Mouse (Mus musculus): ENCODE results near the gene Nectin4. TPM values are rescaled to one million over a fixed set of nuclear protein-coding genes. Genes with fewer than 3 reads are reported as not detected.
"Not testable (repeated sequence)": the region's sequence is repeated elsewhere in the genome, so short reads cannot be mapped to it uniquely, and the experiment has no call there.

The Nectin4 gene
- under 1 TPM in 1 of 2 experiments, not detected in 1; 0.22 TPM for total RNA-seq (2021)

- intact Hi-C loops (cut with DNase I): no loop called here
- no peak for DNase-seq
Observed at GRCm38 (mm10) chr1:171369845-171370556, at the start of gene Nectin4. TSS of gene Nectin4 (plus strand) at chr1:171370099.

GRCm38 (mm10) chr1:171320151-171320550 lies 49.7 kb upstream of the Nectin4 start:
- intact Hi-C loops (cut with DNase I): loop anchor here (2.0 kb wide), 1 partner anchor 61 kb away; no protein-coding TSS in a partner anchor
- no peak for DNase-seq

GRCm38 (mm10) chr1:171321415-171321814 lies 48.5 kb upstream of the Nectin4 start:
- intact Hi-C loops (cut with DNase I): loop anchor here (1.0 to 2.0 kb wide), 2 partner anchors 36 to 59 kb away; no protein-coding TSS in a partner anchor
- DNase-seq: peak in 1 of 2 experiments; percentile 51

GRCm38 (mm10) chr1:171322012-171322411 lies 47.9 kb upstream of the Nectin4 start:
- DNase-seq: no peak
- intact Hi-C loops (cut with DNase I): no loop called here

- intact Hi-C loops (cut with DNase I): no loop called here
Observed at GRCm38 (mm10) chr1:171325571-171325970, 44.3 kb upstream of the Nectin4 start.

GRCm38 (mm10) chr1:171326588-171326987 lies 43.3 kb upstream of the Nectin4 start:
- intact Hi-C loops (cut with DNase I): not testable (repeated sequence)

More at GRCm38 (mm10) chr1:171325571-171325970, 44.3 kb upstream of the Nectin4 start:
- no peak for DNase-seq

GRCm38 (mm10) chr1:171328244-171328643 lies 41.7 kb upstream of the Nectin4 start:
- peak in 1 of 2 experiments; percentile 27 for DNase-seq
- intact Hi-C loops (cut with DNase I): loop anchor here (2.0 kb wide), 1 partner anchor 33 kb away; the partner anchor contains the start of gene Ufc1

More at GRCm38 (mm10) chr1:171326588-171326987, 43.3 kb upstream of the Nectin4 start:
- not testable (repeated sequence) for DNase-seq

- intact Hi-C loops (cut with DNase I): loop anchor here (2.0 kb wide), 1 partner anchor 34 kb away; the partner anchor contains the start of gene Ufc1
Observed at GRCm38 (mm10) chr1:171328839-171329432, 41.0 kb upstream of the Nectin4 start, which contains the start of gene Dedd. TSS of gene Dedd (plus strand) at chr1:171329145.

GRCm38 (mm10) chr1:171329433-171330215 lies 40.3 kb upstream of the Nectin4 start:
- no peak for DNase-seq
- intact Hi-C loops (cut with DNase I): loop anchor here (2.0 kb wide), 1 partner anchor 35 kb away; the partner anchor contains the start of gene Ufc1

More at GRCm38 (mm10) chr1:171328839-171329432, 41.0 kb upstream of the Nectin4 start, which contains the start of gene Dedd:
- DNase-seq: peak; percentile 94 to 95

GRCm38 (mm10) chr1:171330216-171330560 lies 39.7 kb upstream of the Nectin4 start:
- peak in 1 of 2 experiments; percentile 36 for DNase-seq
- intact Hi-C loops (cut with DNase I): no loop called here

GRCm38 (mm10) chr1:171342262-171343207 lies 27.4 kb upstream of the Nectin4 start:
- no peak for DNase-seq
- intact Hi-C loops (cut with DNase I): no loop called here

GRCm38 (mm10) chr1:171343922-171344677 lies 25.8 kb upstream of the Nectin4 start:
- intact Hi-C loops (cut with DNase I): no loop called here
- DNase-seq: peak; percentile 32 to 46

GRCm38 (mm10) chr1:171344715-171345114 lies 25.2 kb upstream of the Nectin4 start:
- intact Hi-C loops (cut with DNase I): no loop called here

GRCm38 (mm10) chr1:171345225-171346094 lies 24.4 kb upstream of the Nectin4 start, which contains the start of the genes Nit1 and Pfdn2:
TSS of gene Nit1 (minus strand) at chr1:171345646.
TSS of gene Pfdn2 (plus strand) at chr1:171345670.
- DNase-seq: peak; percentile 92 to 95
- intact Hi-C loops (cut with DNase I): no loop called here

More at GRCm38 (mm10) chr1:171344715-171345114, 25.2 kb upstream of the Nectin4 start:
- DNase-seq: no peak

GRCm38 (mm10) chr1:171346095-171346450 lies 23.8 kb upstream of the Nectin4 start:
- DNase-seq: no peak
- intact Hi-C loops (cut with DNase I): no loop called here

- intact Hi-C loops (cut with DNase I): no loop called here
- DNase-seq: peak in 1 of 2 experiments; percentile 22
Observed at GRCm38 (mm10) chr1:171348665-171349064, 21.2 kb upstream of the Nectin4 start.

GRCm38 (mm10) chr1:171349210-171349609 lies 20.7 kb upstream of the Nectin4 start:
- no peak for DNase-seq
- intact Hi-C loops (cut with DNase I): no loop called here
